Mouse (Mus musculus) forebrain, embryonic 11.5 days (tissue): ENCODE measurements around the gene Rpl9-ps6. TPM values are rescaled to one million over a fixed set of nuclear protein-coding genes. Genes with fewer than 3 reads are reported as not detected.

ENCODE experiments used
- ATAC-seq: fragments of 200-750 bp; cut with Nextera tagmentation; replicated peaks from 2 replicates; pipeline ENCODE4 v1.8.0; 2017; ENCODE audit warnings: moderate TSS enrichment; ENCODE audit not compliant: low FRiP score
- DNase-seq: peaks from one replicate; pipeline ENCODE4 v3.0.0-alpha.2; 2017; ENCODE audit warnings: low spot score
- H3K27ac ChIP-seq: fragments of 300-500 bp; sonication (generic); 2 replicates; pipeline ENCODE4 v1.5.1; 2014; ENCODE audit warnings: low read depth, low read length
- H3K27me3 ChIP-seq: fragments of 300-500 bp; sonication (generic); 2 replicates; pipeline ENCODE4 v1.6.1; 2014; ENCODE audit warnings: mild to moderate bottlenecking, low read length, mixed read lengths; ENCODE audit not compliant: control insufficient read depth, insufficient read depth
- H3K36me3 ChIP-seq: fragments of 300-500 bp; sonication (generic); 2 replicates; pipeline ENCODE4 v1.6.1; 2014; ENCODE audit warnings: mild to moderate bottlenecking, low read length, moderate library complexity, mixed read lengths; ENCODE audit not compliant: control insufficient read depth, insufficient read depth
- H3K4me1 ChIP-seq: fragments of 300-500 bp; sonication (generic); replicated peaks from 2 replicates; pipeline ENCODE4 v1.6.1; 2014; ENCODE audit warnings: low read length, mixed read lengths; ENCODE audit not compliant: control insufficient read depth, insufficient read depth
- H3K4me2 ChIP-seq: fragments of 300-500 bp; sonication (generic); 2 replicates; pipeline ENCODE4 v1.6.1; 2014; ENCODE audit warnings: low read depth, mild to moderate bottlenecking, low read length, moderate library complexity, mixed read lengths; ENCODE audit not compliant: severe bottlenecking
- H3K4me3 ChIP-seq: fragments of 300-500 bp; sonication (generic); 2 replicates; pipeline ENCODE4 v1.5.1; 2014; ENCODE audit warnings: low read depth, low read length
- H3K9ac ChIP-seq: fragments of 300-500 bp; sonication (generic); 2 replicates; pipeline ENCODE4 v1.6.1; 2014; ENCODE audit warnings: low read length
- H3K9me3 ChIP-seq: fragments of 300-500 bp; sonication (generic); 2 replicates; pipeline ENCODE4 v1.6.1; 2016; ENCODE audit warnings: low read length, mixed read lengths; ENCODE audit not compliant: control insufficient read depth
- WGBS: fragments of 180-500 bp; shearing (Covaris S2); extraction: QIAGEN DNeasy Blood & Tissue Kit; methylation state at CpG from one replicate; pipeline ENCODE4 v1.1.7; 2014; 5-methylcytosine and 5-hydroxymethylcytosine counted together
- polyA plus RNA-seq: library from polyadenylated mRNA; unstranded; fragments of >200 nt; fragmentation: Nextera tagmentation; extraction: Ambion mirVana; gene quantifications from 2 replicates; pipeline ENCODE4 v1.2.1, GENCODE M21; 2014

Rpl9-ps6 gene
- polyA plus RNA-seq, 1 experiment from 2014 or later = 82.9 TPM

DNA sequence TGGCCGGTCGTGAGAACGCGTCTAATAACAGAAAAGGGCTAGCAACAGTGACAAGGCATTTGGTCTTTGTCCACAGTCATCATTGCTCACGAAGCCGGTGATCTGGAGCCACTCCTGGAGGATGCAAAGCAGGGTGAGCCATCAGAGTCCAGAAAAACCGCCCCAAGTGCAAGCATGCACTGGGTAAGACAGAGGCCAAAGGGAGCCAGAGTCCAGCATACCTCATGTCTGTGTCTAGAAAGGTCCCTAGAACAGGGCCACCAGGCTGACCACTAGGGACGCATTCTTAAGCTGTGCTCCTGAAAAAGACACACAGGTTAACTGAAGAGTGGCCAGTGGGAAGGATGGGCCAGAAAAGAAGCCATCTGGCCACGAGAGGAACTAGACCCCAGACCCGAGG lies 17.4 kb downstream of the Rpl9-ps6 start:
- Histone ChIP-seq H3K36me3 (no peaks in the 10 kb centered on the region), H3K9ac (no peak overlapping the region), H3K9me3 (no peaks in the 10 kb centered on the region), H3K27me3 (no peaks in the 10 kb centered on the region), H3K4me1 (no peaks in the 10 kb centered on the region), H3K4me2 (no peak overlapping the region), H3K27ac (no peak overlapping the region), H3K4me3 (no peak overlapping the region)
- 93% methylated on average over 10 of the region's 10 CpGs for WGBS
- DNase-seq (no peak), ATAC-seq (no peak)

- H3K27ac ChIP-seq = no peak overlapping the region
- no peaks in the 10 kb centered on the region for H3K9me3 ChIP-seq
- no peak overlapping the region for H3K9ac ChIP-seq
- H3K4me2 ChIP-seq = no peak overlapping the region
- H3K4me3 ChIP-seq = no peak overlapping the region
- no peak for DNase-seq
- 98% methylated on average over 10 of the region's 11 CpGs for WGBS
- H3K36me3 ChIP-seq = no peaks in the 10 kb centered on the region
- no peak for ATAC-seq
- no peaks in the 10 kb centered on the region for H3K4me1 ChIP-seq
- H3K27me3 ChIP-seq = no peaks in the 10 kb centered on the region
Observed at GRCm38 (mm10) chr19:32441568-32441967, 24.8 kb downstream of the Rpl9-ps6 start.

DNA sequence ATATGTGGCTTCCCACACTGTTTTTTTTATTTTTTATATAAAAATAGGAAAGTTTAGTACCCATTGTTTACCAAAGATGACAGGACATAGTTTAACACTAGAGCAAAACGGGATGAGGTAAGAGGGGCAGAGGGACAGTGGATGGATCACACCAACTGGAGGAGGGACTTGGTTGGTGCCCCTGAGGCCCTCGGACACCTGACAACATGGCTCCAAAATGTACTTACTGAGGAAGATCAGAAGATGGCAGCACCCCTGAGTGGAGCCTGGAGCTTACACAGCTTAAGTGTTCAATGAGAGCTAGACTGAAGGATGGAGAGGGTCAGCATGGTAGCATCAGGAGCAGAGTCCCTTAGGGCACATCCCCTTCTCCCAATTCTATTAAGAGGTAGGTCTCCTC lies 27.0 kb downstream of the Rpl9-ps6 start:
- Histone ChIP-seq H3K27ac (no peak overlapping the region), H3K9me3 (no peaks in the 10 kb centered on the region), H3K36me3 (no peaks in the 10 kb centered on the region), H3K9ac (no peak overlapping the region), H3K4me1 (no peaks in the 10 kb centered on the region), H3K4me2 (no peak overlapping the region), H3K4me3 (no peak overlapping the region), H3K27me3 (no peaks in the 10 kb centered on the region)
- DNase-seq (no peak), ATAC-seq (0 out of 2 replicates have a peak, but pooled peaks have one; percentile 36)
- WGBS = 91% methylated on average over 2 of the region's 2 CpGs

DNA sequence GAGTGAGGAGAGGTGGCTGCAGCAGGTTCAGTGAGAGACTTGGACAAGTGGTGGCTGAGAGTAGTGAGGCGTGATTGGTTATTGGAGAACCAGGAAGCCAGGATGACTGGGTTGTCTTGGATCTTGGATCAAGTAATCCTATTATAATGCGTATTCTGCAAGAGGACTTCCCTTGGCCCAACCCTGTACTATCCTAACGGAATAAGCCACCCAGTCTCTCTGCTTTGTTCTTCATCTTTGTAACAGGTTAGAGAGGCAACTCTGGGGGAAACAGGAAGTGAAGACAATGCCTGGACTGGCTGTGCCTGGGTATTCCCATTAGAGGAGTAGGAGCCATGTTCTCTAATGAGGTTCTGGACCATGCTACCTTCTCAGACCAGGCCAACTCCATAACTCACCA lies 40.5 kb downstream of the Rpl9-ps6 start:
- H3K4me2 ChIP-seq = no peak overlapping the region
- no peak overlapping the region for H3K27ac ChIP-seq
- H3K4me3 ChIP-seq = no peak overlapping the region
- H3K4me1 ChIP-seq = no peaks in the 10 kb centered on the region
- ATAC-seq (no peak), DNase-seq (no peak)
- no peaks in the 10 kb centered on the region for H3K36me3 ChIP-seq
- WGBS = 87% methylated on average over 3 of the region's 3 CpGs
- no peak overlapping the region for H3K9ac ChIP-seq
- H3K9me3 ChIP-seq = no peaks in the 10 kb centered on the region
- no peaks in the 10 kb centered on the region for H3K27me3 ChIP-seq

- Histone ChIP-seq H3K27me3 (no peaks in the 10 kb centered on the region), H3K9ac (no peak overlapping the region), H3K9me3 (no peaks in the 10 kb centered on the region), H3K4me3 (no peak overlapping the region), H3K4me1 (no peaks in the 10 kb centered on the region), H3K36me3 (no peaks in the 10 kb centered on the region), H3K4me2 (no peak overlapping the region), H3K27ac (no peak overlapping the region)
- 79% methylated on average over 3 of the region's 3 CpGs for WGBS
- DNase-seq = no peak
- no peak for ATAC-seq
Observed at GRCm38 (mm10) chr19:32424706-32425105, 41.7 kb downstream of the Rpl9-ps6 start.

GRCm38 (mm10) chr19:32419069-32419468 lies 47.3 kb downstream of the Rpl9-ps6 start:
- Histone ChIP-seq H3K4me2 (no peak overlapping the region), H3K4me3 (no peak overlapping the region), H3K36me3 (no peaks in the 10 kb centered on the region), H3K27me3 (no peaks in the 10 kb centered on the region), H3K27ac (no peak overlapping the region), H3K9me3 (no peaks in the 10 kb centered on the region), H3K9ac (no peak overlapping the region), H3K4me1 (no peaks in the 10 kb centered on the region)
- 79% methylated on average over 3 of the region's 3 CpGs for WGBS
- DNase-seq = no peak
- no peak for ATAC-seq

DNA sequence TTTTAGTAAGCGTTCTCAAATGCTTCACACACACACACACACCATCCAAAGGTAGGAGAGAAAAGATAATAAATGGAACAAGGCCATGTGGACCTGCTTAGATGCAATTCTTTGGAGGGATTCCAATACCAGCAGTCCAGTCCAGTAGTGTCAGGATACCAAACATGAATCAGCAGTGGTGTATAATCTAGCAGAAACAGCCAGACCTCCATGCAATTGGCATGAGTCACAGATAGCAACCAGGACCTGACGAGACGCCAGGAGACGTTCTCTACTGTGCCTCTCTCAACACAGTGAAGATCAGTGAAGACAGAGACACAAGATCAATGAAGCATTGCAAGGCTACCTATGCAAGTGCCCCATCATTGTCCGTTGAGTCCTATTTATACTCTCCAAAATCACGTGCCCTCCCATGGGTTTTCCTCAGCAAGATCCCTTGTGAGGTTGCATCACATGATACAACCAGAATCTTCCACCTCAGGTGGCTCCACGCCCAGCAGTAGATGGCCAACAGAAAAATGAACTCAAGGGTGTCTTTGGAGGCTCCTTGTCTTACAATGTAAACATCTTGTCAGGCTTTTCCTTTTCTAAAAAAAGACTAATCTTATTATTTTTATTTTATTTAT lies 49.6 kb downstream of the Rpl9-ps6 start:
- no peaks in the 10 kb centered on the region for H3K36me3 ChIP-seq
- H3K27ac ChIP-seq = no peak overlapping the region
- H3K4me3 ChIP-seq = no peak overlapping the region
- no peak overlapping the region for H3K9ac ChIP-seq
- no peak overlapping the region for H3K4me2 ChIP-seq
- ATAC-seq = no peak
- 94% methylated on average over 7 of the region's 7 CpGs for WGBS
- H3K9me3 ChIP-seq = no peaks in the 10 kb centered on the region
- no peak for DNase-seq
- H3K4me1 ChIP-seq = no peaks in the 10 kb centered on the region
- H3K27me3 ChIP-seq = no peaks in the 10 kb centered on the region

Other genes with a start within 250 kb of the Rpl9-ps6 start
- gene Sgms1, start 76.9 kb downstream of the Rpl9-ps6 start, polyA plus RNA-seq = 14.8 and 17.8 TPM in 2 replicates
- 66.0 and 67.1 TPM in 2 replicates for gene Minpp1, start 19.2 kb upstream of the Rpl9-ps6 start, polyA plus RNA-seq
- 1.9 and 2.9 TPM in 2 replicates for gene Papss2, start 129.2 kb upstream of the Rpl9-ps6 start, polyA plus RNA-seq